Mouse (Mus musculus): ENCODE measurements around the gene Hint3.

GRCm38 (mm10) chr10:30585691-30586090 lies 43.7 kb downstream of the Hint3 start:
- no peak for TF ChIP-seq POLR2A (IDR thresholded peaks at IDR 0.05; ENCODE audit: extremely low read depth, insufficient read depth, low read length)
- no peak for TF ChIP-seq CTCF (IDR thresholded peaks at IDR 0.05; ENCODE audit: low read depth, low read length)

Measured in liver, adult 2 months (tissue).